Mouse (Mus musculus) intestine, embryonic 16.5 days (tissue): ENCODE measurements around the gene Gm21663. TPM values are rescaled to one million over a fixed set of nuclear protein-coding genes. Genes with fewer than 3 reads are reported as not detected.
"Not testable (repeated sequence)": the region's sequence is repeated elsewhere in the genome, so short reads cannot be mapped to it uniquely, and the experiment has no call there.

Experiments
- ATAC-seq: fragments of 200-750 bp; cut with Nextera tagmentation; 2 replicates; pipeline ENCODE4 v1.8.0; 2017; ENCODE audit warnings: moderate TSS enrichment, moderate library complexity
- H3K27ac ChIP-seq: fragments of 300-500 bp; sonication (generic); 2 replicates; pipeline ENCODE4 v1.5.1; 2014; ENCODE audit warnings: mild to moderate bottlenecking, low read length
- H3K27me3 ChIP-seq: fragments of 300-500 bp; sonication (generic); replicated peaks from 2 replicates; pipeline ENCODE4 v1.6.1; 2014; ENCODE audit warnings: low read length, control low read depth, mixed read lengths; ENCODE audit not compliant: control insufficient read depth, insufficient read depth
- H3K36me3 ChIP-seq: fragments of 300-500 bp; sonication (generic); 2 replicates; pipeline ENCODE4 v1.6.1; 2014; ENCODE audit warnings: low read length, control low read depth; ENCODE audit not compliant: control insufficient read depth, insufficient read depth
- H3K4me1 ChIP-seq: fragments of 300-500 bp; sonication (generic); 2 replicates; pipeline ENCODE4 v1.6.1; 2014; ENCODE audit warnings: low read length, control low read depth, mixed read lengths; ENCODE audit not compliant: control insufficient read depth, insufficient read depth
- H3K4me2 ChIP-seq: fragments of 300-500 bp; sonication (generic); 2 replicates; pipeline ENCODE4 v1.6.1; 2014; ENCODE audit warnings: low read depth, low read length, control low read depth
- H3K4me3 ChIP-seq: fragments of 300-500 bp; sonication (generic); 2 replicates; pipeline ENCODE4 v1.5.1; 2014; ENCODE audit warnings: mild to moderate bottlenecking, low read length
- H3K9ac ChIP-seq: fragments of 300-500 bp; sonication (generic); 2 replicates; pipeline ENCODE4 v1.6.1; 2014; ENCODE audit warnings: low read depth, low read length
- H3K9me3 ChIP-seq: fragments of 300-500 bp; sonication (generic); 2 replicates; pipeline ENCODE4 v1.6.1; 2016; ENCODE audit warnings: low read length, control low read depth; ENCODE audit not compliant: control insufficient read depth
- WGBS: fragments of 180-500 bp; shearing (Covaris S2); extraction: QIAGEN DNeasy Blood & Tissue Kit; methylation state at CpG from one replicate; pipeline ENCODE4 v1.1.7; 2014; 5-methylcytosine and 5-hydroxymethylcytosine counted together
- polyA plus RNA-seq: library from polyadenylated mRNA; unstranded; fragments of >200 nt; fragmentation: Nextera tagmentation; extraction: Ambion mirVana; gene quantifications from 2 replicates; pipeline ENCODE4 v1.2.1, GENCODE M21; 2015

Gene Gm21663
- polyA plus RNA-seq, result not detected in 2 replicates

- not testable (repeated sequence) for H3K9me3 ChIP-seq, H3K4me3 ChIP-seq, ATAC-seq, H3K4me2 ChIP-seq, H3K9ac ChIP-seq, H3K27me3 ChIP-seq, H3K4me1 ChIP-seq, H3K27ac ChIP-seq, H3K36me3 ChIP-seq
- 43% methylated on average over 2 of the region's 2 CpGs for WGBS
Measured at GRCm38 (mm10) chr5:25942281-25942680, at the start of gene Gm21663. Gm21663 (minus strand) TSS chr5:25942381.

GRCm38 (mm10) chr5:25988550-25988949, 46.4 kb upstream of the Gm21663 start, which contains the start of gene Gm21698:
Gm21698 (minus strand) TSS chr5:25988650.
- H3K4me3 ChIP-seq, ATAC-seq, H3K4me2 ChIP-seq, H3K27me3 ChIP-seq, H3K4me1 ChIP-seq, H3K36me3 ChIP-seq, H3K27ac ChIP-seq, H3K9ac ChIP-seq, H3K9me3 ChIP-seq: not testable (repeated sequence)
- no CpG with 5 or more reads among the region's 3 CpGs for WGBS

GRCm38 (mm10) chr5:25972563-25972962, 30.4 kb upstream of the Gm21663 start, which contains the start of gene Gm21680:
Gm21680 (minus strand) TSS chr5:25972663.
- H3K4me1 ChIP-seq, ATAC-seq, H3K27me3 ChIP-seq, H3K36me3 ChIP-seq, H3K27ac ChIP-seq, H3K4me2 ChIP-seq, H3K9ac ChIP-seq, H3K9me3 ChIP-seq, H3K4me3 ChIP-seq: not testable (repeated sequence)
- WGBS, result no CpG with 5 or more reads among the region's 2 CpGs

GRCm38 (mm10) chr5:25957050-25957449, 14.9 kb upstream of the Gm21663 start:
- not testable (repeated sequence) for H3K4me1 ChIP-seq, H3K36me3 ChIP-seq, H3K9ac ChIP-seq, ATAC-seq, H3K4me3 ChIP-seq, H3K27ac ChIP-seq, H3K27me3 ChIP-seq, H3K9me3 ChIP-seq
- 41% methylated on average over 16 of the region's 17 CpGs for WGBS
- peak overlapping the region; percentile 22; the same call in 1 of the 2 replicates for H3K4me2 ChIP-seq

- H3K27ac ChIP-seq, H3K36me3 ChIP-seq, H3K4me3 ChIP-seq, H3K9ac ChIP-seq, ATAC-seq, H3K4me1 ChIP-seq, H3K9me3 ChIP-seq, H3K27me3 ChIP-seq: not testable (repeated sequence)
- WGBS, result 26% methylated on average over 25 of the region's 32 CpGs
- H3K4me2 ChIP-seq, result peak overlapping the region; percentile 22; the same call in 1 of the 2 replicates
Measured at GRCm38 (mm10) chr5:25956611-25957010, 14.4 kb upstream of the Gm21663 start.

- H3K27me3 ChIP-seq, H3K4me1 ChIP-seq, H3K9me3 ChIP-seq, H3K36me3 ChIP-seq, H3K9ac ChIP-seq, H3K27ac ChIP-seq, H3K4me3 ChIP-seq, ATAC-seq, H3K4me2 ChIP-seq: not testable (repeated sequence)
- WGBS, result 74% methylated on average over 2 of the region's 2 CpGs
Measured at GRCm38 (mm10) chr5:25954317-25954716, 12.1 kb upstream of the Gm21663 start, which contains the start of gene Gm21671. Gm21671 (minus strand) TSS chr5:25954417.

- not testable (repeated sequence) for H3K36me3 ChIP-seq, H3K4me2 ChIP-seq, H3K4me3 ChIP-seq, H3K9ac ChIP-seq, H3K9me3 ChIP-seq, ATAC-seq, H3K27me3 ChIP-seq, H3K4me1 ChIP-seq, H3K27ac ChIP-seq
- 81% methylated on average over 2 of the region's 2 CpGs for WGBS
Measured at GRCm38 (mm10) chr5:25945391-25945790, 3.2 kb upstream of the Gm21663 start.

- no peak overlapping the region for H3K4me2 ChIP-seq
- 85% methylated on average over 1 of the region's 1 CpGs for WGBS
- no peaks in the 10 kb centered on the region for H3K36me3 ChIP-seq
- H3K9me3 ChIP-seq, result no peaks in the 10 kb centered on the region
- no peak overlapping the region for H3K27ac ChIP-seq
- no peaks in the 10 kb centered on the region for H3K27me3 ChIP-seq
- H3K9ac ChIP-seq, result no peak overlapping the region
- no peaks in the 10 kb centered on the region for H3K4me1 ChIP-seq
- no peak for ATAC-seq
- no peak overlapping the region for H3K4me3 ChIP-seq
Measured at GRCm38 (mm10) chr5:25891321-25891720, 50.9 kb downstream of the Gm21663 start.

GRCm38 (mm10) chr5:25889746-25890382, 52.3 kb downstream of the Gm21663 start:
- Histone ChIP-seq H3K9ac (no peak overlapping the region), H3K9me3 (peaks cover 3% of the 10 kb centered on the region; the same call in 1 of the 2 replicates), H3K4me2 (no peak overlapping the region), H3K36me3 (no peaks in the 10 kb centered on the region), H3K4me1 (no peaks in the 10 kb centered on the region), H3K27ac (no peak overlapping the region), H3K4me3 (no peak overlapping the region), H3K27me3 (no peaks in the 10 kb centered on the region)
- 45% methylated on average over 3 of the region's 3 CpGs for WGBS
- ATAC-seq, result no peak

GRCm38 (mm10) chr5:25886708-25887107, 55.5 kb downstream of the Gm21663 start:
- Histone ChIP-seq H3K4me2 (no peak overlapping the region), H3K4me1 (no peaks in the 10 kb centered on the region), H3K36me3 (no peaks in the 10 kb centered on the region), H3K9ac (no peak overlapping the region), H3K27ac (no peak overlapping the region), H3K9me3 (peaks cover 4% of the 10 kb centered on the region; the same call in 1 of the 2 replicates), H3K27me3 (no peaks in the 10 kb centered on the region), H3K4me3 (no peak overlapping the region)
- no peak for ATAC-seq
- 50% methylated on average over 3 of the region's 3 CpGs for WGBS
